17 mouse cellular contexts compared by ENCODE assay signal in genomic region chr6:148603878-148604277, GRCm38 (mm10).
"Had no signal": no experiment of that assay in that cellular context is flagged by ENCODE, and none has a peak within 500 bp of the region (broad histone marks: within the 10 kb centered on the region; RNA-seq: fewer than 3 reads in every experiment).

No protein-coding gene starts in this region.

- H3K9me3 ChIP-seq: limb, embryonic 10.5 days; megakaryocyte, embryonic 14.5 days; midbrain, embryonic 12.5 days; neural tube, embryonic 13.5 days had no signal

- H3K4me1 ChIP-seq: megakaryocyte, embryonic 14.5 days had no signal

- H3K9ac ChIP-seq: midbrain, embryonic 12.5 days; neural tube, embryonic 13.5 days had no signal

- H3K4me3 ChIP-seq: layer of hippocampus, adult 2 months; limb, embryonic 10.5 days; megakaryocyte, embryonic 14.5 days; midbrain, embryonic 12.5 days; neural tube, embryonic 13.5 days had no signal

- H3K4me2 ChIP-seq: midbrain, embryonic 12.5 days; neural tube, embryonic 13.5 days had no signal

- ATAC-seq: lung, postnatal 0 days; midbrain, embryonic 16.5 days had no signal

- H3K36me3 ChIP-seq: limb, embryonic 10.5 days; midbrain, embryonic 12.5 days; neural tube, embryonic 13.5 days had no signal

- DNase-seq: kidney, adult 11 months; kidney, adult 9 months; kidney, postnatal 4 days; lung, adult 2 months; lung, postnatal 4 days; retina, postnatal 1 day; right cerebral cortex, postnatal 4 days; thymus, postnatal 4 days had no signal

- H3K27me3 ChIP-seq: neural tube, embryonic 13.5 days had no signal

- H3K27ac ChIP-seq: kidney, postnatal 0 days; layer of hippocampus, adult 2 months; limb, embryonic 10.5 days; midbrain, embryonic 12.5 days; neural tube, embryonic 13.5 days; stomach, postnatal 0 days had no signal
